18 mouse cellular contexts compared by ENCODE assay signal in genomic region chr9:109008081-109008480, GRCm38 (mm10). TPM values are rescaled to one million over a fixed set of nuclear protein-coding genes. Genes with fewer than 3 reads are reported as not detected.
"Had no signal": no experiment of that assay in that cellular context is flagged by ENCODE, and none has a peak within 500 bp of the region (broad histone marks: within the 10 kb centered on the region; RNA-seq: fewer than 3 reads in every experiment).

No protein-coding gene starts in this region.

- H3K9ac ChIP-seq: limb, embryonic 13.5 days; liver, embryonic 14.5 days; midbrain, embryonic 12.5 days; neural tube, embryonic 15.5 days had no signal

- H3K27me3 ChIP-seq: limb, embryonic 13.5 days; midbrain, embryonic 12.5 days; neural tube, embryonic 15.5 days had no signal

- H3K4me3 ChIP-seq: limb, embryonic 13.5 days; midbrain, embryonic 12.5 days; myocyte; neural tube, embryonic 15.5 days had no signal

- H3K27ac ChIP-seq: limb, embryonic 13.5 days; liver, embryonic 14.5 days; midbrain, embryonic 12.5 days; neural tube, embryonic 15.5 days had no signal

- H3K4me2 ChIP-seq: limb, embryonic 13.5 days; midbrain, embryonic 12.5 days; neural tube, embryonic 15.5 days had no signal

- DNase-seq: kidney, adult 8-10 months; kidney, postnatal 25 days; lung, adult 18-20 months; right cerebral cortex, adult 18-20 months; right cerebral cortex, postnatal 25 days; thymus, adult 18-20 months; thymus, postnatal 14 days had no signal

- H3K4me1 ChIP-seq: midbrain, embryonic 12.5 days; neural tube, embryonic 15.5 days had no signal

- H3K9me3 ChIP-seq: limb, embryonic 13.5 days; midbrain, embryonic 12.5 days; neural tube, embryonic 15.5 days had no signal

RNA-seq across cellular contexts. Expression of gene Ucn2, which starts 22.3 kb away (rescaled TPM):
- total RNA-seq: layer of hippocampus, postnatal 25 days; liver, adult 2 months had no signal
- polyA plus RNA-seq: kidney, embryonic 16.5 days; liver, adult 2 months; lung, embryonic 16.5 days; midbrain, embryonic 12.5 days; neural tube, embryonic 11.5 days; neural tube, embryonic 15.5 days; stomach, embryonic 14.5 days had no signal
